Mouse (Mus musculus) CD4-positive, CD25-positive, alpha-beta regulatory T cell, adult 2 months (primary cell): ENCODE data around the gene Col28a1.

Source experiments
- DNase-seq: peaks from one replicate; pipeline ENCODE4 v3.0.0-alpha.2; 2012; ENCODE audit warnings: low read depth, low spot score

The Col28a1 gene

DNA sequence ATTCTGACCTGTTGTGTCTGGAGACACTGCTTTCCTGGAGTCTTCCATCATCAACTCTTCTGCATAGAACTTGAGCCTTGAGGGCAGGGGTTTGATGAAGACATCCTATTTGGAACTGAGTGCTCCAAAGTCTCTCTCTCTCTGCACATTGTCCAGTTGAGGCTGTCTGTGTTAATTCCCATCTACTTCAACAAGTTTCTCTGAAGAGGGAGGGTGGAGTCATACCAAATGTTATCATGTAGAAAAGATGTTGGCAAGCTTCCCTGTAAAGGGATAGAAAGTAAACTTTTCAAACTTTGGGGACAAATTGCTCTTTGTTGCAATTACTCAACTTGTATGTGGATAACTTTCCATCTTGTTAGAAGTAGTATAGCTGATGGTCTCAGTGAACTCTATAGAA lies at the start of gene Col28a1:
Gene Col28a1, minus strand, starts transcription at position 101 of the 400 bp plus-strand sequence.
- no peak for DNase-seq

DNA sequence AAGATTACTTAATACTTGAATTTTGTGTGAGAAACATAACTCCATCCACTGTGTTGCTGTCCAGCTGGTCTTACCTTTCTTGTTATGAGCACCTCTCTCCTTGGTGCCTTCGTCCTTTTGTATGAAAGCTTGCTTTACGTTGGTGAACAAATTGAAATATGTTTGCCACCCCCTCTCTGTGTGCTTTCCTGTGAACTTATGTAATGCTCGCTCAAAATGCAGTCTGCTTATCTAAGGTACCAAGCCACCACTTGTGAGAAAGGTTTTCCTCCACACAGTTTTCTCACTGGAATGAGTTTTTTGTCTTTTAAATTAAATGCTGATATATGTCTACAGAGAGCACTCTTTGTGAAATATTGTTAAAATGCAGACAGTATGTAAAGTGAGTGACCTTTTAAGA lies 36.2 kb upstream of the Col28a1 start:
- no peak for DNase-seq

DNA sequence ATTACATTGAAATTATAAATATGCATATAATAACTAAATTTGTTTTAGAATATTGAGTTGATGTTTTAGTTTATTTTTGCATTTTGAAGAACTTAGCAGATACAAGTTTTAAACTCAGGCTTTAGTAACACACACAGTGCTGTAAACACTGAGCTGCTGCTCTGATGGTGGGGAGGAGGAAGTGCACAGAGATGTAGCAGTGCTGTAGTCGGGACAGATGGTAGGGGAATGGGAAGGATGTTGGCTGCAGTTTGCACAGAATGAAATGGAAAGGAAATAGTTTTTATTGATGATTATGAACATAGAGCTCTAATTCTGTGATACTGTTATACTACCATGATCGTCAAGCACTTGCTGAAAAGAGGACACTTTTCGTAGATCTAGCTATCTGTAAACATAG lies 34.6 kb upstream of the Col28a1 start:
- DNase-seq = no peak

DNA sequence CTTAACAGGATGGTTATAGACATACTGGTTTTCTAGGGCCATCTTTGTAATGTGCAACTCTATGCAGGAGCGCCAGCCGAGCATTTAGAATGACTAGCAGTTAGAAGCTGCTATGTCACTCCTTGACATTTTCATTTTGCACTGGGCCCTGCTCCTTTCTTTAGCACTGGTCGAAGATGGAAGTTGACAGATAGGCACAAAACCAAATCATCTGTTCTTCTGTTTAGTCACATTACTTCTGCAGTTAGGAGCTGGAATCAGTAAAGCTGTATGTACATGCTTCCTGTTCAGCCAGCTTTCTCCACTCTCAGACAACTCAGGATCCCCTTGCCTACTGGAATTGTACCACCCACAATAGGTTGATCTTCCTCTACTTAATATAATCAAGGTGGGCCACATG lies 18.2 kb upstream of the Col28a1 start:
- DNase-seq = no peak

DNA sequence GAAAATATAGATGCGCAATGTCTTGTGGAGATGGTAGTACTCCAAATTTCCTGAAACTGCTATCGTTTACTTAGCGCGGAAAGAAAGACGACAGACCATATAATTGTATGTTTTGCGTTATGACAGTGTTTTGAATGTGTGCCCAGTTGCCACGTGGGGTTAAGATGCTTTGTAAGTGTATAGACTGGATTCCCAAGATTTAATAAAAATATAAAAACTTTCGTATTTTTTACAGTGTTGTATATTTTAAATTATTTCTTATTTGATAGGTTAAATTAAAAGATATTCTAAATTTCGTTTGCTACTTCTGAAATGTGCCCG lies 17.4 kb upstream of the Col28a1 start:
- no peak for DNase-seq

DNA sequence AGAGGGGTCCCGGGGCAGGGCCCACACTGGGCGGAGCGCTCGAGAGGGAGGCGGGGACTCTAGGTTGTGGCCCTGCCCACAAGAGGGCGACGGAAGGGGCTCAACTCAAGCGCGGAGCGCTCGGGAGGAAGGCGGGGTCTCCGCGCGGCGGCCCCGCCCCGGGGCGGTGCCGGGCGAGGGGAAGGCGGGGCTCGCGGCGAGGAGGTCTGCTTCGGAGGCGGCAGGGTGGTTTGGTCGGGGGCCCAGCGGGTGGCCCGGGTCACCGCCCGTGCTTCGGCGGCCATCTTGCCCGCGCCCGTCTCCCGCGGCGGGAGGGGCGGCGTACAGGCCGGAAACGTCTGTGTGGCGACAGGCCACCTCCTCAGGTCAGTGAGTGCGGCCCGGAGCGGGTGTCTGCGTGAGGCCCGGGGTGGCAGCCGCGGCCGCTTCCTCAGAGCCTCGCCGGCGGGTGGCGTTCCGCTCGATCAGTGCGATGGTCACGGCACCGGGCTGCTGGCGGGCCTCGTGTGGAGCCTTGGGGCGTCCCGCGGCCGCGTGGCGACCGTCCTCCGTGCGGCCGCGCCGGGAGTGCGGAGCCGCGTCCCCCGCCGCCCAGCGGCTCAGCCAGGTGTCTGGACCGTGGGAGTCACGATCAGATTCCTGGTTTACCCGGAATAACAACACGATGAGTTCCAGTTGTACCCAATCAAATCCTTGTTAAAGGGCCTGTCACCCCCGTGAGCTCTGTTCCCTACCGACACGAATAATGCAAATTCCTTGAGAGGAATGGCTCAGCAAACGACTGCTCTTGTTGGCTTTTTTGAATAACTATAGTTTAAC lies 16.8 kb upstream of the Col28a1 start, which contains the start of gene Mios:
Gene Mios, plus strand, starts transcription at position 176 of the 819 bp plus-strand sequence.
- DNase-seq = peak; percentile 94

DNA sequence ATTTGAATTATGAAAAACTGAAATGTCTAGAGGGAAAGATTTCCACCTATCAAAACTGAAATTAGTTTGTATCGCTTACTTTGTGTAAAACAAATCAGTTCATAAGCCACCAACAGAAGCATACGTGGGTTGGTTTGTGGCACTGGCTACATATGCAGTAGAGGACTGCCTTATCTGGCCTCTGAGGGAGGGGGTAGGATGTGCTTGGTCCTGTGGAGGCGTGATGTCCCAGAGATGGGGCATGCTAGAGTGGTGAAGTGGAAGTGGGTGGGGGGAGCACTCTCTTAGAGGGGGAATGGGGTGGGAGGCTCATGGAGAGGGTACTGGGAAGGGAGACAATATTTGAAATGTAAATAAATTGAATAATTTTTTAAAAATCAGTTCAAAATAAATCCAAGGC lies 2.5 kb downstream of the Col28a1 start:
- DNase-seq = no peak

DNA sequence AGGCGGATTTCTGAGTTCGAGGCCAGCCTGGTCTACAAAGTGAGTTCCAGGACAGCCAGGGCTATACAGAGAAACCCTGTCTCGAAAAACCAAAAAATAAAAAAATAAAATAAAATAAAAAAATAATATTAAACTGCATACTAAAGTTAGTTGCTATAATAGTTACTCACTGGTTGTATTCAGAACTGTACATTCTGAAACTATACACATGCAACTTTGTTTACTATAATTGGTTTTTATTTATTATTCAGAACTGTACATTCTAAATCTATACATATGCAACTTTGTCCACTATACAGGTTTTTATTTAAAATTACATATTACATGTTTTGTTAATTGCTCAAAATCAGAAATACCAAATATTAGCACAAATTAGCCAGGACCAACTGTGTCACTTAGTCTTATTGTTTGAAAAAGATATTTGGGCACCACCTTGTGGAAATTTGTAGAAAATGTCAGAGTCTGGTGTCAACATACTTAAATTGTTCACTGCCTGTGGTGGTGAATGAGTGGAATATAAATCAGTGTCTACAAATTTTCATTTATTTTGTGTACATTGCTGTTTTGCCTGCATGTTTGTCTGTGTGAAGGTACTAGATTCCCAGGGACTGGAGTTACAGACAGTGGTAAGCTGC lies 3.7 kb downstream of the Col28a1 start:
- DNase-seq = no peak

DNA sequence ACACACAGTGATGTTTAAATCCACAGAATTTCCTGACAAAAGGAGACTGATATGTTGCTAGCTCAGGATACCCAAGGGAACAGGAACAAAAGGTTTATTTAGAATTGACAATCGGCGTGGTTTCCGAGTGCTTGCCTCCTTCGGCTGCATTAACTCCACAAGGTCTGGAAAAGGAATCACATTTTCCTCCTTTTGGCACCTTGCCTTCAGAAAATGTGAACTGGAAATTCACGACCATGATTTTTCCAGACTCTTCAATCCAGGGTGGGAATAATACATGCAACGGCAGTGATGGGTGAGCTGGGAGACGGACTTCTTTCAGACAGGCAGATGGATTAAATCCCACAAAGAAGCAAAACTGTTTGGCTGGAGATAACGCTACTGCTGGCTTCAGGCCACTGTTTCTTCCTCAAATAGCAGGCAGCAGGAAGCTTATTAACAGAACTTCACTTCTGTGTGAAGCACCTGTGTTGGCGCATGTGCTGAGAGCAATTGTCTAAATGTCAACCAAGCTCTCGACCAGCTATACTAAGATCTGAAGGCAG lies 13.9 kb downstream of the Col28a1 start:
- DNase-seq = no peak

DNA sequence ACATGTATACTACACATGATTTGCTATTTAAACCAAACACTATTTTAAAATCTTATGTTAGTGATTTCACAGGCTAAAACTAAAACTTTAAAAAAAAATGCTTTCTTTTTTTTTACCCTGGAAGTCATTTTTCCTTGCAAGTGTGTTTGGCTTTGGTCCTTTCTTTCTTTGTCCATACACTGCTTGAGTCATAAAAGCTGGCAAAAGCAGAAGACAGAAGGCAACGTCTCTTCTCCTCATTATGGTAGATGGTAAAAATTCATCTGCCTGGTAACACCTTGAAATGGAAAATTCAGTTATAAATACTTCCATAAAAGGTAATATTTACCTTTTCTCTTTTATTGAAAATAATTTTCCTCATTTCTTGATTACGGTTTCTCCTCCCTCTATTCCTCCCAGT lies 16.3 kb downstream of the Col28a1 start:
- DNase-seq = no peak

DNA sequence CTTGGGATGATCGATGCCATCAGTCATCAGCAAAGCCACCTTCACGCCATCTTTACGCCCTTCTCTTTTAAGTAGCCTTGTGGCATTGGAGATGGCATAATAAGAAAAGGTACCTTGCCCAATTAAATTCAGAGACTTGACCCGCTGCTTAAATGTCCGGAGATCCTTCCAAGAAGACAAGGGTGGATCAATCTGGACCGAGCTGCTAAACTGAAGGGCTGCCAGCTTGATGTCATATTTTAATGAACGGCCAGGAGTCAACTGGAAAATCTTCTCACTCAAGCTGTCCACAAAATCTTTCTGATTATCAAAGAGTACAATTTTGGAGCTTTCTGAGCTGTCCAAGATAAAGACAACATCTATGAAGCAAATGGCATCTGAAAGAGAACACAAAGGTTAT lies 17.1 kb downstream of the Col28a1 start:
- DNase-seq = no peak

DNA sequence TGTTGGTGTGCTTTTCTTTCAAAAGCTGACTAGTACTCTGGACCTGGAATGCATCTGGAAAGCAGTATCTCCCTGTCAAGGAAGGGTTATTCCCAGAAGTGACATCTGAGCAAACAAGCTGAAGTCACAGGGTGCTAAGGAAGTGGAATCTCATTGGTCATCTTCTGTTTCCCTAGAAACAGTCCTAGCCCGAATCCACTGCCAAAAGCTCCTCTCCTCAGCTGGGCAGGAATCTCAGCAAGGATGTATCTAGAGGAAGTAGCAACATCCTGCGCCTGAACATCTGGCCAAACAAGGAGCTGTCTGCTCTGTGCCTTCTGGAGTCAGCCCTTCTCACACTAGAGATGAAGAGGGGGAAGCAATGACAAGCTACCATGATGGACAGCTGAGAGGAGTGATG lies 18.4 kb downstream of the Col28a1 start:
- DNase-seq = no peak

DNA sequence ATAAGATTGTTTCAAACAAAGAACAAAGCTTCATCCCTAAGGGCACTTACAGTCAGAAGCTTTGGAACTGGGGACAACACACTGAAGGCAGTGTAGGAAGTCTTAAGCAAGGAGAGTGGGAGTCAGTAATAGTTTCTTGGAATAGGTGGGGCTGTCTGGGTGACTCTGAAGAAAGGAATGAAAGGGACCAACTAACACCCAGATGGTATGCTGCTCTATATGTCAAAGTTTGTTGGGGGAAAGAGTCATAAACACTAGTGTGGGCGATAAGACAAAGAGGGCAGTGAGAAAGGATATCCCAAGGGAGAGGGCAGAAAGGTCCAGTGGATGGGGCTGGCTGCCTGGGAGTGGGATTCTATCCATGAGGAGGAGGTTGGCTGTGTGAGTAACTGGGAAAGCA lies 20.3 kb downstream of the Col28a1 start:
- DNase-seq = no peak

DNA sequence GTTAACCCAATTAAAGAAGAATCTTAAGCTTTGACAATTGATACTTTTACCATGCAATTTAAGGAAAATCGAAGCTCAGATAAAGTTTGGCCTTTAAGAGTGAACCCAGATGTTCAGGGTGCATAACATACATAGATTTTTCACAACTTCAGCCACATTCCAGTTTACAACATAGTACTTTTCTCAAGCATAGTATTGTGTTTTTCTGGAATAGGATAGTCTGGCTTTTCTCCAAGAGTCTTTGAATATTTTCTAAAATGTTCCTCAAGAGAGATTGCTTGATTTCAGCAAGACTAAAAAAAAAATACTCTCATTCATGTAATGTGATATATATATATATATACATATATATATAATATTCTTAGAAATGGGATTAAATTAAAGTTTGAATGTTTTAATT lies 27.7 kb downstream of the Col28a1 start:
- no peak for DNase-seq

DNA sequence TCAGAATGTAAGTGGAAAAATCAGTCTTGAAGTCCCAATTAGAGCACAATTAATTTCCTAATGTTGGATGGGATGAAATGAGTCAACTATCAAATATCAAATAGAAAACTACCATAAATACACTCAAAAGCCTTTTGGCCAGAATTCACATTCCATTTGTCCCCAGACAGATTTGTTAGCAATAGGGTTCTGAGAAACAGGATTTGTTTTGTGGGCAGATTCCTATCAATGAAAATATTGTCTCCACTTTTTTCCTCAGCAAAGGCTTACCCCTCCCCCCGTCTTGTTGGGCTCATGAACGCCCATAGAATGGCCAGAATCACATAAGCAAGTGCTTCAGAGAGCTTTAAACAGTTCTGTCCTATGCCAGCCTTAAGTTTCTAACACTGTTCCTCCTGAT lies 32.4 kb downstream of the Col28a1 start:
- DNase-seq = no peak

DNA sequence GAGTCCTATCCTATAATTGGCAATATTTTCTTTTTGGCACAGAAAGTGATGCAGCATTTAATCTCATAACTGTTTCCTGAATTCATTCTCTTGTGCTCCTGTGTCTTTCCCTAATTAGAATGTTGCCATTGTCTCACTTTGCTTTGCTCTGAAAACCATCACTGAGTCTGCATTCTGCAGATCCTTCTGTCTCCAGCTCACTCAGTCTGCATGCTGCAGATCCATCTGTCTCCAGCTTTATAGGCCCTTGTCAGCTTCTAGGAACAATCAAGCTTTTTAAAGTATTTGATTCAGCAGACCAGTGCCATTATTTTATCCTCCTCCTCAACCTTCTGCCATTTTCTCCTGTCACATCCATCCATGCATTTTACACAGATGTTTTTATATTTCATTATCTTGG lies 35.3 kb downstream of the Col28a1 start:
- no peak for DNase-seq

DNA sequence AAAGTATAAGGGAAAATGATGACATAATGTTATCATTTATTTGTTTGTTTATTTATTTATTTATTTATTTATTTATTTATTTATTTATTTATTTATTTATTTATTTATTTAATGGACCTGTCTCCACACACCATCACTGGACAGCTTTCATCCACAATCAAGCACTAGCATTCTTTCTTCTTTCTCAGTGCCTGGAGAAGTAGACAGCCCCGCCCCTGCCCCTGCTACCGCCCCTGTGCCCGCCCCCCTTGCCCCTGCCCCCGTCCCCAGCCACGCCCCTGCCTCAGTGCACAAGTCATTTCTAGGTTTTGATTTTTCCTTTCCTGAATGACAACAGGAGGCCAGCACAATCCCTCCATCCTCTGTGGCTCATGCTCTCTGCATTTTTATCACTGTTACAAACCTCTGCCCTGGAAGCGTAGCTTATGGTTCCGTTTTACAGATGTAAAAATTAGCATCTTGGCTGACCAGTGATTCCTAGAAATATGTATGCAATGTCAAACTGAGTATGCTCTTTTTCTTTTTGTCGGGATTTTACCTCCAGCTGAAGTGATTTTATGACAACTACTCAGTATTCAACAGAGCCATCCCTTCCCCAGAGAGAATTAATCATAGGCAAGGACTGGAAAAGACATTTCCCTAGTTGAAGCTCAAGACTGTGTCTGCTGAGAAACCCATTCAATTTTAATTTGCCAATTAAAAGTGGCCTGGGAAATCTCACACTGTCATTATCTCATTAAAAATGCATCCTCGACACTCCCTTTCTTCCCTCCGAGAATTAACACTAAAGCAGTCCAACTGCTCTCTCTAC lies 39.7 kb downstream of the Col28a1 start:
- DNase-seq = no peak

DNA sequence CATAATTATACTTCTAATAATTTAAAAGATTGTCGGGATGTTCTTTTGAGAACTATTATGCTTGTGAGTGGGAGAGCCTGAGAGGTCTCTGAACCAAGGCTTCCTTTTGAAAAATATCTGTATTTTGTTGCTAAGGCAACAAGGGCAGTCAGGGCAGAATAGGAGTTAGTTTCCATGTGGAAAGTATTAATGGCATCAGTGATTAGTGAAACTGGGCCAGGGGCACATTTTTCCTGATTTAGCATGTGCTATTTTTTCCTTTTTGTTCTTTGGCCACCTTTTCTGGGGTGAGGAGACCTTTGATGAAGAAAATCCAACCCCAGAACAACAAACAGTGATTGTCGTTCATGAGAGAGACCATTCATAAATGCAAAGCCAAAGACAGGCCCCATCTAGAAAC lies 43.5 kb downstream of the Col28a1 start:
- DNase-seq = no peak

DNA sequence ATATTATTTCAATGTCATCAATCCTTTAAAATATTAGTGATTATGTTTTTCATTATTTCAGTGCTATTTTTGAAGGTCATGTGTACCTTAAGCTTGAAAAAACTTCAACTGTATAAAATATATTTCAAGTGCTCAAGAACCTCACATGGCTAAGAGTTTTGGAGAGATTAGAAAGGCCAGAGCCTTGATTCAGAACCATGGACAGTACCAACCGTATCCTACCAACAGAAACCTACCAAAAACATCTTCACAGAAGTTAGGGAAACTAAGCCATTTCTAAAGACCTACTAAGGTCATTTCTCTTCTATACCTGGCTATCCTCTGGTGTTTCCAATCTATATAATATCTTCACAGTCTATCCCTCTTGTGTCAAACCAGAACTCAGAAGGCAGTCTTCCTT lies 50.5 kb downstream of the Col28a1 start:
- DNase-seq = peak; percentile 4

DNA sequence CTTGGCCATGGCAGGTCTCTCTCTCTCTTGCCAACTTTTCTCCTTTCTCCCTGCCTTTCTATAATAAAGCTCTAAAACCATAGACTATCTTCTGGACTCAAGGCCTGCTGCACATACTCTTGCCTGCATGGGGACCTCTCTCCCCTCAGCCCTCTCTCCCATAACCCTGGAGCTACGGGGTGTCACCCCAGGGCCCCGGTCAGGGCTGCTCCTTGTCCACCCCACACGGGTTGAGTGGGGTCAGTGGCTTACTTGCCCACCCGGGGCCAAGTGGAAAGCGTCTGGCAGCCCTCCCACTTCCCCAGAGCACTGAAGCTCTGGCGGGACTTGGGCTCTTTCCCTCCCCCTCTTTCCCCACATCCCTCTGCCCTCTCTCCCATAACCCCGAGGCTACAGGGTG lies 62.3 kb downstream of the Col28a1 start:
- DNase-seq = no peak

DNA sequence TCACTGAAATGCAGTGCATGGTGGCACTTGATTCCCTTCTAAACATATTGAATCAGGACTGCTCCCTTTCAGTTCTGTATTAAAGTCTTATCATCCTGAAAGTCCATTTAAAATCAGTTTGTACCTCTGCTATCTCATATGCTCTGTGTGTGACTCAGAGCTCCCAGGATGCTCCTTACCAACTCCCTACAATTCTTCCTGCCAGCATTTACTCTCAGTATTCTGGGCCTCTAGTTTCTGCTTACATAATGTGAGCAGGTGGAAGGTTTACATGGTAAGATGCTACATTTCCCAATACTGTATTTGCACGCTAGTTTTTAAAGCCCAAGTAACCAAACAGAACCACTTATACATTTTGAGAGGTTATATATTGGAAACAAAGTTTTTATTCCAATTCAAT lies 64.3 kb downstream of the Col28a1 start:
- DNase-seq = no peak

DNA sequence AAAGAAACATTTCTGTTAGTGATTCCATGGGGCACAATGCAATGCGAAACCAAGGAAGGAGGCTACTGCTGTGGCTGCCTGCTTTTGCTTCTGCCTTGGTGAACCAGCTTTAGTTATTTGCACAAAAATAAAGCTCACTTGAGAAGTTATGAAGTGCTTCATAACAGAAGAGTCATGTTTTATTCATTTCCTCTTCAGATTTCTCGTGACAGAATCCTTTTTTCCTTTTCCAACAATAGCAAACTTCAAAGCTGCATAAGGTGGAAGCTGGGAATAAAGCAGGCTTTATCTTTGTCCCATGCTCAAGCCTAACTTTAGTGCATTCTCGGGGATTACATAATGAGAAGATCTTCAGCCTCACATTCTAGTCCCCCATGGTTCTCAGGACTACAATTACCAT lies 65.9 kb downstream of the Col28a1 start:
- no peak for DNase-seq
